17 mouse cellular contexts compared by ENCODE assay signal in genomic region chr5:74882563-74882962, GRCm38 (mm10).
"Had no signal": no experiment of that assay in that cellular context is flagged by ENCODE, and none has a peak within 500 bp of the region (broad histone marks: within the 10 kb centered on the region; RNA-seq: fewer than 3 reads in every experiment).

No protein-coding gene starts in this region.

- H3K9me3 ChIP-seq: liver, embryonic 12.5 days; midbrain, embryonic 12.5 days; neural tube, embryonic 13.5 days; neural tube, embryonic 15.5 days had no signal

- H3K9ac ChIP-seq: liver, embryonic 12.5 days; liver, embryonic 14.5 days; midbrain, embryonic 12.5 days; neural tube, embryonic 13.5 days; neural tube, embryonic 15.5 days had no signal

- H3K4me2 ChIP-seq: liver, embryonic 12.5 days; midbrain, embryonic 12.5 days; neural tube, embryonic 13.5 days; neural tube, embryonic 15.5 days had no signal

- H3K4me3 ChIP-seq: liver, embryonic 12.5 days; midbrain, embryonic 10.5 days; midbrain, embryonic 12.5 days; myocyte; neural tube, embryonic 13.5 days; neural tube, embryonic 15.5 days had no signal

- DNase-seq: midbrain, embryonic 14.5 days; retina, postnatal 1 day; right cerebral cortex, adult 18-20 months; right cerebral cortex, postnatal 25 days; right cerebral cortex, postnatal 4 days; spleen, adult 18-20 months; thymus, adult 18-20 months; thymus, postnatal 14 days; thymus, postnatal 36 days had no signal

- H3K27me3 ChIP-seq: liver, embryonic 12.5 days; neural tube, embryonic 13.5 days; neural tube, embryonic 15.5 days had no signal

- H3K4me1 ChIP-seq: liver, embryonic 12.5 days had no signal

- H3K36me3 ChIP-seq: liver, embryonic 12.5 days; midbrain, embryonic 10.5 days; midbrain, embryonic 12.5 days; neural tube, embryonic 13.5 days; neural tube, embryonic 15.5 days had no signal

- ATAC-seq: liver, embryonic 12.5 days; midbrain, embryonic 16.5 days had no signal

- H3K27ac ChIP-seq: liver, embryonic 12.5 days; liver, embryonic 14.5 days; midbrain, embryonic 10.5 days; midbrain, embryonic 12.5 days; neural tube, embryonic 13.5 days; neural tube, embryonic 15.5 days had no signal
